Mouse (Mus musculus): ENCODE measurements at regions not wholly inside any gene's neighbourhood (a gene's known extent, or its start where the extent isn't known, plus 50 kb on each side); places are given as distances from the start of the nearest gene placed in this dataset.

- DNase-seq, result no peak
Measured at GRCm38 (mm10) chr12:14415543-14416181, 263.8 kb upstream of the Fam84a start.

- no peak for DNase-seq
Measured at GRCm38 (mm10) chr12:14411102-14411501, 259.2 kb upstream of the Fam84a start.

GRCm38 (mm10) chr12:14405796-14406195 lies 253.9 kb upstream of the Fam84a start:
- DNase-seq, result no peak

- no peak for DNase-seq
Measured at GRCm38 (mm10) chr12:14376211-14376610, 224.4 kb upstream of the Fam84a start.

- no peak for DNase-seq
Measured at GRCm38 (mm10) chr12:14338244-14338799, 186.5 kb upstream of the Fam84a start.

- DNase-seq, result no peak
Measured at GRCm38 (mm10) chr12:14337813-14338212, 186.0 kb upstream of the Fam84a start.

- DNase-seq, result no peak
Measured at GRCm38 (mm10) chr12:14318693-14319092, 166.8 kb upstream of the Fam84a start.

GRCm38 (mm10) chr12:14316392-14316791 lies 164.5 kb upstream of the Fam84a start:
- no peak for DNase-seq

- no peak for DNase-seq
Measured at GRCm38 (mm10) chr12:14315780-14316179, 163.9 kb upstream of the Fam84a start.

GRCm38 (mm10) chr12:14302366-14302930 lies 150.6 kb upstream of the Fam84a start:
- no peak for DNase-seq

- DNase-seq, result no peak
Measured at GRCm38 (mm10) chr12:14301676-14302365, 150.0 kb upstream of the Fam84a start.

- no peak for DNase-seq
Measured at GRCm38 (mm10) chr12:14292083-14292482, 140.2 kb upstream of the Fam84a start.

- DNase-seq, result no peak
Measured at GRCm38 (mm10) chr12:14287657-14288056, 135.8 kb upstream of the Fam84a start.

GRCm38 (mm10) chr12:14286676-14287075 lies 134.8 kb upstream of the Fam84a start:
- no peak for DNase-seq

- no peak for DNase-seq
Measured at GRCm38 (mm10) chr12:14285870-14286535, 134.1 kb upstream of the Fam84a start.

GRCm38 (mm10) chr12:14283106-14283692 lies 131.3 kb upstream of the Fam84a start:
- peak; percentile 3 for DNase-seq

GRCm38 (mm10) chr12:14275265-14275664 lies 123.4 kb upstream of the Fam84a start:
- DNase-seq, result no peak

- no peak for DNase-seq
Measured at GRCm38 (mm10) chr12:14274796-14275195, 122.9 kb upstream of the Fam84a start.

- DNase-seq, result no peak
Measured at GRCm38 (mm10) chr12:14271216-14271615, 119.4 kb upstream of the Fam84a start.

GRCm38 (mm10) chr12:14261102-14261501 lies 109.2 kb upstream of the Fam84a start:
- DNase-seq, result no peak

GRCm38 (mm10) chr12:14260288-14260687 lies 108.4 kb upstream of the Fam84a start:
- no peak for DNase-seq

GRCm38 (mm10) chr12:14253336-14253735 lies 101.5 kb upstream of the Fam84a start:
- DNase-seq, result peak; percentile 8

- no peak for DNase-seq
Measured at GRCm38 (mm10) chr12:14250124-14250523, 98.3 kb upstream of the Fam84a start.
